Mouse (Mus musculus) myocyte (in vitro differentiated cells): ENCODE results near the gene Slc17a9.

Source experiments
- CEBPB ChIP-seq: IDR thresholded peaks from 2 replicates; pipeline ENCODE4 v1.6.1; 2011; ENCODE audit warnings: mild to moderate bottlenecking, moderate library complexity; ENCODE audit not compliant: poor library complexity, insufficient read depth, severe bottlenecking
- E2F4 ChIP-seq: IDR thresholded peaks from one replicate; pipeline ENCODE4 v1.6.1; 2011; ENCODE audit warnings: mild to moderate bottlenecking, control low read depth, moderate library complexity; ENCODE audit not compliant: insufficient read depth
- MAX ChIP-seq: IDR thresholded peaks from one replicate; pipeline ENCODE4 v1.6.1; 2011; ENCODE audit warnings: low read depth, mild to moderate bottlenecking, control low read depth
- MYOD1 ChIP-seq, 3 experiments: IDR thresholded peaks; one replicate each; pipeline ENCODE4 v1.6.1; 2011; ENCODE audit warnings: control low read depth in 2 of 3, low read depth in 2 of 3, mild to moderate bottlenecking in 2 of 3, moderate library complexity in 1 of 3; ENCODE audit not compliant: insufficient read length in 2 of 3, control insufficient read depth in 1 of 3
- POLR2A ChIP-seq: IDR thresholded peaks from one replicate; pipeline ENCODE4 v1.6.1; 2011; ENCODE audit warnings: low read depth, mild to moderate bottlenecking, control low read depth, moderate library complexity; ENCODE audit not compliant: insufficient read length
- POLR2AphosphoS2 ChIP-seq: IDR thresholded peaks from one replicate; pipeline ENCODE4 v1.6.1; 2011; ENCODE audit warnings: low read depth, control low read depth; ENCODE audit not compliant: insufficient read length
- REST ChIP-seq: IDR thresholded peaks from one replicate; pipeline ENCODE4 v1.6.1; 2011; ENCODE audit warnings: mild to moderate bottlenecking, control low read depth, moderate library complexity; ENCODE audit not compliant: insufficient read depth, insufficient read length
- TCF12 ChIP-seq: IDR thresholded peaks from one replicate; pipeline ENCODE4 v1.6.1; 2011; ENCODE audit warnings: mild to moderate bottlenecking, control low read depth; ENCODE audit not compliant: poor library complexity, insufficient read depth, severe bottlenecking
- USF1 ChIP-seq: IDR thresholded peaks from one replicate; pipeline ENCODE4 v1.6.1; 2011; ENCODE audit warnings: low read depth, mild to moderate bottlenecking, control low read depth, moderate library complexity

DNA sequence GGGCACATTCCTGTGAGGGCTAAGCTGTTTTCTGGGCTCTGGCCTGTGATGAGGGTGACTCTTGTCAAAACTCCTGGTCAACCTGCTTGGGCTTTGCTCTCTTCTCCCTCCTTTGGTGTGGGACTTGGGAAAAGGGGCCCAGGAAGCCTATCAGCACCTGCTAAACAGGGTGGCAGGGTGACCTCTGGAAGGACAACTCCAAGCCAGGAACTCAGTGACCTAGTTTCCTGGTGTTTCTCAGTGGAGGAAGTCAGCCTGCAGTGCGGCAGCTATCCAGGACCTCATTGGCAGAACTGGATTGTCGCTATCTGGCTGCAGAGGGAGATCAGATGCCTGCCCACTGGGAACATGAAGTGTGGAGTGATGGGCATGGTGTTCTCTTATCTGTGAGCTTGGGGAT is 63.3 kb downstream of the Slc17a9 start:
- TF ChIP-seq E2F4 (no peak), MAX (no peak), USF1 (no peak), MYOD1 (IDR thresholded peaks at IDR 0.05; ENCODE audit: control insufficient read depth in 1 of 3, insufficient read length in 2 of 3, low read depth in 2 of 3) (no peak), POLR2A (no peak), TCF12 (no peak), POLR2AphosphoS2 (no peak), REST (no peak), CEBPB (no peak)
